Mouse (Mus musculus): ENCODE results near the gene Tnfrsf25.

GRCm38 (mm10) chr4:152073715-152074114 is 42.0 kb upstream of the Tnfrsf25 start:
- TF ChIP-seq CTCF (IDR thresholded peaks at IDR 0.05; ENCODE audit: borderline replicate concordance, insufficient read depth, low read depth, low read length) (no peak), POLR2A (IDR thresholded peaks at IDR 0.05; ENCODE audit: borderline replicate concordance, insufficient read depth, low read length) (no peak)

Measured in cerebellum, adult 2 months (tissue).